ENCODE assay signal across 16 mouse cellular contexts in genomic region chr2:73453085-73453484, GRCm38 (mm10).
DNase-seq lines count a peak whose midpoint lies in the region; ATAC-seq and TF ChIP-seq lines count a peak whose summit lies in the region.
"Had no signal": no experiment of that assay in that cellular context is flagged by ENCODE, and none has a peak within 500 bp of the region (broad histone marks: within the 10 kb centered on the region; RNA-seq: fewer than 3 reads in every experiment).

No protein-coding gene starts in this region.

- TF ChIP-seq POLR2A in lung, adult 2 months (IDR thresholded peaks at IDR 0.05; ENCODE audit: borderline replicate concordance, extremely low read depth, low read depth, low read length) = no peak
- TF ChIP-seq POLR2A in bone marrow, adult 2 months (IDR thresholded peaks at IDR 0.05; ENCODE audit: borderline replicate concordance, control insufficient read depth, low read depth, low read length) = no peak

- 84% methylated on average over 5 of the region's 5 CpGs for WGBS in forebrain, embryonic 11.5 days
- WGBS in forebrain, postnatal 0 days = 66% methylated on average over 5 of the region's 5 CpGs
- 70% methylated on average over 5 of the region's 5 CpGs for WGBS in lung, adult 2 months
- WGBS in bone marrow, adult 2 months = 40% methylated on average over 5 of the region's 5 CpGs
- whole genome bisulfite sequencing in liver, embryonic 16.5 days (ENCODE audit: insufficient replicate concordance) = 52% methylated on average over 5 of the region's 5 CpGs

- peak; percentile 44 for DNase-seq in forebrain, embryonic 11.5 days (ENCODE audit: low spot score)
- no peak for DNase-seq in forebrain, postnatal 0 days
- no peak for DNase-seq in lung, adult 2 months
- no peak for DNase-seq in lung, adult 18-20 months
- no peak for DNase-seq in urinary bladder, postnatal 36 days (ENCODE audit: low spot score in 2 of 2)
- DNase-seq in cerebellum, adult 11 months = no peak
- DNase-seq: adrenal gland, postnatal 10 days; cerebellum, adult 8-10 months; left cerebral cortex, postnatal 4 days had no signal

- no peaks in the 10 kb centered on the region for H3K27me3 ChIP-seq in forebrain, embryonic 11.5 days (ENCODE audit: control insufficient read depth, insufficient read depth, low read length)
- no peaks in the 10 kb centered on the region for H3K27me3 ChIP-seq in forebrain, postnatal 0 days (ENCODE audit: insufficient read depth, low read length)
- no peaks in the 10 kb centered on the region for H3K27me3 ChIP-seq in liver, embryonic 16.5 days (ENCODE audit: control insufficient read depth, insufficient read depth, low read depth, low read length)
- H3K27me3 ChIP-seq: embryonic facial prominence, embryonic 12.5 days; neural tube, embryonic 12.5 days had no signal

- H3K4me1 ChIP-seq in forebrain, embryonic 11.5 days (replicated peaks; ENCODE audit: control insufficient read depth, insufficient read depth, low read length) = peaks cover 8% of the 10 kb centered on the region
- H3K4me1 ChIP-seq in forebrain, postnatal 0 days (ENCODE audit: insufficient read depth) = no peaks in the 10 kb centered on the region
- H3K4me1 ChIP-seq in lung, adult 2 months (ENCODE audit: control insufficient read depth, insufficient read depth, low read length) = peaks cover 5% of the 10 kb centered on the region; the same call in 1 of the 2 replicates
- peaks cover 12% of the 10 kb centered on the region for H3K4me1 ChIP-seq in bone marrow, adult 2 months (ENCODE audit: control insufficient read depth, insufficient read depth, low read length)
- H3K4me1 ChIP-seq in liver, embryonic 16.5 days (ENCODE audit: control insufficient read depth, low read depth, low read length) = peaks cover 20% of the 10 kb centered on the region

- no peaks in the 10 kb centered on the region for H3K9me3 ChIP-seq in forebrain, embryonic 11.5 days (ENCODE audit: control insufficient read depth, low read length)
- no peaks in the 10 kb centered on the region for H3K9me3 ChIP-seq in forebrain, postnatal 0 days (ENCODE audit: low read length)
- no peaks in the 10 kb centered on the region for H3K9me3 ChIP-seq in liver, embryonic 16.5 days (replicated peaks; ENCODE audit: control insufficient read depth, low read length)
- H3K9me3 ChIP-seq: embryonic facial prominence, embryonic 12.5 days; neural tube, embryonic 12.5 days had no signal

- TF ChIP-seq CTCF in forebrain, postnatal 0 days (IDR thresholded peaks at IDR 0.05; ENCODE audit: low read depth) = no peak
- TF ChIP-seq CTCF in lung, adult 2 months (IDR thresholded peaks at IDR 0.05; ENCODE audit: insufficient read depth, low read length) = no peak
- no peak for TF ChIP-seq CTCF in bone marrow, adult 2 months (IDR thresholded peaks at IDR 0.05; ENCODE audit: control insufficient read depth, insufficient read depth, low read length)

- H3K4me2 ChIP-seq in forebrain, embryonic 11.5 days (ENCODE audit: low read depth, low read length, severe bottlenecking) = no peak overlapping the region
- H3K4me2 ChIP-seq in forebrain, postnatal 0 days (ENCODE audit: low read depth) = no peak overlapping the region
- H3K4me2 ChIP-seq in liver, embryonic 16.5 days (ENCODE audit: low read depth, low read length) = peak overlapping the region; percentile 38; the same call in 1 of the 2 replicates
- H3K4me2 ChIP-seq: embryonic facial prominence, embryonic 12.5 days; neural tube, embryonic 12.5 days had no signal

- no peak overlapping the region for H3K27ac ChIP-seq in forebrain, embryonic 11.5 days (ENCODE audit: low read depth, low read length)
- H3K27ac ChIP-seq in forebrain, postnatal 0 days (ENCODE audit: low read depth, low read length) = no peak overlapping the region
- peak overlapping the region; percentile 33; the same call in 1 of the 2 replicates for H3K27ac ChIP-seq in bone marrow, adult 2 months (ENCODE audit: control insufficient read depth, insufficient read depth, low read depth, low read length, poor library complexity)
- H3K27ac ChIP-seq in liver, embryonic 16.5 days (ENCODE audit: low read length) = 0 out of 2 replicates have a peak overlapping the region, but pooled peaks have one; percentile 21
- H3K27ac ChIP-seq: embryonic facial prominence, embryonic 12.5 days; kidney, postnatal 0 days; neural tube, embryonic 12.5 days had no signal

- H3K36me3 ChIP-seq in forebrain, embryonic 11.5 days (ENCODE audit: control insufficient read depth, insufficient read depth, low read length) = no peaks in the 10 kb centered on the region
- H3K36me3 ChIP-seq in forebrain, postnatal 0 days (ENCODE audit: insufficient read depth) = no peaks in the 10 kb centered on the region
- no peaks in the 10 kb centered on the region for H3K36me3 ChIP-seq in liver, embryonic 16.5 days (ENCODE audit: control insufficient read depth, insufficient read depth)
- H3K36me3 ChIP-seq: embryonic facial prominence, embryonic 12.5 days; neural tube, embryonic 12.5 days had no signal

- H3K9ac ChIP-seq in forebrain, embryonic 11.5 days (ENCODE audit: low read length) = no peak overlapping the region
- no peak overlapping the region for H3K9ac ChIP-seq in forebrain, postnatal 0 days
- no peak overlapping the region for H3K9ac ChIP-seq in liver, embryonic 16.5 days (ENCODE audit: low read depth, low read length)
- H3K9ac ChIP-seq: embryonic facial prominence, embryonic 12.5 days; neural tube, embryonic 12.5 days had no signal

- ATAC-seq in forebrain, embryonic 11.5 days (replicated peaks; ENCODE audit: low FRiP score) = no peak
- no peak for ATAC-seq in forebrain, postnatal 0 days
- no peak for ATAC-seq in liver, embryonic 16.5 days (ENCODE audit: low read depth)
- ATAC-seq: intestine, embryonic 16.5 days; lung, postnatal 0 days had no signal

- no peak overlapping the region for H3K4me3 ChIP-seq in forebrain, embryonic 11.5 days (ENCODE audit: low read depth, low read length)
- no peak overlapping the region for H3K4me3 ChIP-seq in forebrain, postnatal 0 days (ENCODE audit: low read depth, low read length)
- peak overlapping the region; percentile 36 for H3K4me3 ChIP-seq in lung, adult 2 months (replicated peaks; ENCODE audit: extremely low read depth, low read depth, low read length)
- H3K4me3 ChIP-seq in bone marrow, adult 2 months (replicated peaks; ENCODE audit: control insufficient read depth, low read depth, low read length) = peak overlapping the region; percentile 55
- H3K4me3 ChIP-seq in liver, embryonic 16.5 days (ENCODE audit: low read depth, low read length) = no peak overlapping the region
- H3K4me3 ChIP-seq: embryonic facial prominence, embryonic 12.5 days; neural tube, embryonic 12.5 days had no signal

Comparison
In these comparisons a context has a peak if more than half of its experiments do, and no peak if none do; other contexts are left out.
1. H3K27ac ChIP-seq: peak in bone marrow, adult 2 months (single experiment) and liver, embryonic 16.5 days (single experiment); none in forebrain, embryonic 11.5 days (single experiment) and forebrain, postnatal 0 days (single experiment).
2. H3K4me3 ChIP-seq: peak in lung, adult 2 months (single experiment) and bone marrow, adult 2 months (single experiment); none in forebrain, embryonic 11.5 days (single experiment), forebrain, postnatal 0 days (single experiment) and liver, embryonic 16.5 days (single experiment).